Mouse (Mus musculus) heart, postnatal 0 days (tissue): ENCODE data around the gene Ptprf. TPM values are rescaled to one million over a fixed set of nuclear protein-coding genes. Genes with fewer than 3 reads are reported as not detected.
A peak's percentile ranks its signal among the peaks of the same experiment; 100 is the strongest.

Experiments
- ATAC-seq: fragments of 200-750 bp; cut with Nextera tagmentation; 2 replicates; pipeline ENCODE4 v1.8.0; 2017; ENCODE audit warnings: low read depth, moderate number of reproducible peaks, moderate library complexity; ENCODE audit not compliant: insufficient read depth
- DNase-seq: peaks from one replicate; pipeline ENCODE4 v3.0.0-alpha.2; 2016; ENCODE audit warnings: low spot score
- H3K27ac ChIP-seq: fragments of 300-500 bp; sonication (generic); 2 replicates; pipeline ENCODE4 v1.5.1; 2014; ENCODE audit warnings: low read depth, mild to moderate bottlenecking
- H3K27me3 ChIP-seq: fragments of 300-500 bp; sonication (generic); 2 replicates; pipeline ENCODE4 v1.6.1; 2014; ENCODE audit warnings: low read length, mixed read lengths; ENCODE audit not compliant: control insufficient read depth, insufficient read depth
- H3K36me3 ChIP-seq: fragments of 300-500 bp; sonication (generic); replicated peaks from 2 replicates; pipeline ENCODE4 v1.6.1; 2014; ENCODE audit warnings: low read length, mixed read lengths; ENCODE audit not compliant: control insufficient read depth, insufficient read depth
- H3K4me1 ChIP-seq: fragments of 300-500 bp; sonication (generic); 2 replicates; pipeline ENCODE4 v1.6.1; 2014; ENCODE audit warnings: antibody characterized with exemption; ENCODE audit not compliant: control insufficient read depth, insufficient read depth
- H3K4me2 ChIP-seq: fragments of 300-500 bp; sonication (generic); 2 replicates; pipeline ENCODE4 v1.6.1; 2014; ENCODE audit warnings: low read depth, mild to moderate bottlenecking, low read length, moderate library complexity
- H3K4me3 ChIP-seq: fragments of 300-500 bp; sonication (generic); 2 replicates; pipeline ENCODE4 v1.5.1; 2014; ENCODE audit warnings: low read depth, low read length
- H3K9ac ChIP-seq: fragments of 300-500 bp; sonication (generic); replicated peaks from 2 replicates; pipeline ENCODE4 v1.6.1; 2014; ENCODE audit warnings: low read depth, low read length, mixed read lengths
- H3K9me3 ChIP-seq: fragments of 300-500 bp; sonication (generic); replicated peaks from 2 replicates; pipeline ENCODE4 v1.6.1; 2016; ENCODE audit warnings: low read length; ENCODE audit not compliant: control insufficient read depth
- CTCF ChIP-seq: IDR thresholded peaks from 2 replicates; pipeline ENCODE4 v1.5.1; 2016; ENCODE audit warnings: antibody characterized with exemption, control low read depth, low read depth
- EP300 ChIP-seq: IDR thresholded peaks from 2 replicates; pipeline ENCODE4 v1.6.1; 2016; ENCODE audit warnings: antibody characterized with exemption, low read depth
- WGBS: fragments of 180-500 bp; shearing (Covaris S2); extraction: QIAGEN DNeasy Blood & Tissue Kit; methylation state at CpG from one replicate; pipeline ENCODE4 v1.1.7; 2014; 5-methylcytosine and 5-hydroxymethylcytosine counted together
- polyA plus RNA-seq: library from polyadenylated mRNA; unstranded; fragments of >200 nt; fragmentation: Nextera tagmentation; extraction: Ambion mirVana; gene quantifications from 2 replicates; pipeline ENCODE4 v1.2.1, GENCODE M21; 2015
- total RNA-seq: library from RNA; depleted of rRNA; stranded (reverse); fragments of >200 nt; gene quantifications from 2 replicates; pipeline ENCODE4 v1.2.3, GENCODE M21; 2014; ENCODE audit warnings: low replicate concordance

Ptprf gene
- total and polyA plus RNA-seq, 2 experiments from 2014 or later = 5.9 to 33.7 TPM

DNA sequence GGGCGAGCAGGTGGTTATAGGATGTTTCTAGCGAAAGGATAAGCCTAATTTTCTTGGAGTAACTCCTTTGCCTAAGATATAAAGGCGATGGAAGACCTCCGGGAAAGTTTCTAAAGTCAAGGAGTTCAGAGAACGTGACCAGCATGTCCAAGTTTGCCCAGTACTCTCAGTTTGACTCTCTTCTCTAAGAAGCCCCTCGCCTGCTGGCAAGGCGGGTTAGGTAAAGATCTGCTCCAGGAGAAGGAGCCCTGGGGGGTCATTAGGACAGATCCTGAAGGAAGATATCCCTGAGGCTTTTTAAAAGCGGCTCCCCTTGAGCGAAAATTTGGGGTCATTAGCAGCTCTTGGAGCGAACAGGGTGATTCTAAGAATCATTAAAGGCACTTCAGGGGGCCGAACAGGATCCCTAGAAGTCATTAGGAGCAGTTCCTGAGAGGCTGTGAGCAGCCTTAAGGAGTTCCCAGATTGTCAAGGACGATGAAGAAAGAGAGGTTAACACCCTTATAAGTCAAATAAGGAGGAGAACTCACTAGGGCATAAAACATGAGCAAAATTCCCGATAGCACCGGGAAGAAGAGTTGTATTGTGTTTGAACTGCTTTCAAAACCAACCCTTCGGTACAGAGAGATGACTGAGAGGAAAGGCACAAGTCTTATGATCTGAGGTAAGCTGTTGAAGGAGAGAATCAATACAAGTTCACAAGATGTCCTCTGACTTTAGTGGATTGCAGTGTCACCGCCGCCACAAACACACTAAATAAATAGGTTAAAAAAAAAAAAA, 110.7 kb downstream of the Ptprf start:
- Histone ChIP-seq H3K36me3 (peaks cover 19% of the 10 kb centered on the region), H3K4me2 (peak overlapping the region; percentile 76), H3K4me1 (peaks cover 4% of the 10 kb centered on the region), H3K9ac (peak overlapping the region; percentile 64), H3K27ac (peak overlapping the region; percentile 88), H3K4me3 (peak overlapping the region; percentile 74), H3K9me3 (no peaks in the 10 kb centered on the region), H3K27me3 (no peaks in the 10 kb centered on the region)
- TF ChIP-seq CTCF (no peak), EP300 (no peak)
- WGBS = 12% methylated on average over 17 of the region's 17 CpGs
- DNase-seq = no peak
- no peak for ATAC-seq

- peak within 1 kb of the TSS; percentile 79 for H3K4me2 ChIP-seq
- under 1% methylated on average over 38 of the region's 38 CpGs for WGBS
- ATAC-seq (peak; percentile 99), DNase-seq (peak; percentile 99)
- H3K36me3 ChIP-seq = peaks cover 28% of the 10 kb centered on the region
- no peaks in the 10 kb centered on the region for H3K9me3 ChIP-seq
- no peak for TF ChIP-seq CTCF
- no peak for TF ChIP-seq EP300
- H3K27me3 ChIP-seq = no peaks in the 10 kb centered on the region
- H3K9ac ChIP-seq = peak within 1 kb of the TSS; percentile 77
- peaks cover 4% of the 10 kb centered on the region for H3K4me1 ChIP-seq
- H3K27ac ChIP-seq = peak within 1 kb of the TSS; percentile 95
- H3K4me3 ChIP-seq = peak within 1 kb of the TSS; percentile 74
These were observed 111.5 kb downstream of the Ptprf start, which contains the start of gene Kdm4a for GRCm38 (mm10) chr4:118179467-118180300. Kdm4a (minus strand) TSS chr4:118180043.

GRCm38 (mm10) chr4:118178952-118179466, 112.2 kb downstream of the Ptprf start:
- H3K27me3 ChIP-seq = no peaks in the 10 kb centered on the region

DNA sequence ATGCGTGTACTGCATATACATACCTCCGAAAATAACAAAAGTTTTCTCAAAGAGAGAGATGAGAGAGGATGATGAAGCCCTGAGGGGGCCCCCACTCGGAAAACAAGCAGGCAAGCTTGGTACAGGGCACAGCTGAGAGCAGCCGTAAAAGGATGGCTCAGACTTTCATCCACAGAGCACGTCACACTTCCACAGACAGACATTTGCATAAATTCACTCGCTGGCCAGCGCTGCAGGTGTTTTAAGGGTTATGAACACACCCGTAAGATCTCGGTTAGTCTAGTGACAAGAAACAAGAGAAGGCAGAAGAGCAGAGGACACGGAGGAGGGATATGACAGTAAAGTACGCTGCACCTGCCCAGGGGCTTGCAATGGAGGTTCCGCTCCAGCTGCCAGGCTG, 118.7 kb downstream of the Ptprf start:
- ATAC-seq (no peak), DNase-seq (no peak)
- whole genome bisulfite sequencing = 93% methylated on average over 12 of the region's 12 CpGs
- H3K9ac ChIP-seq = no peak overlapping the region
- no peak overlapping the region for H3K4me3 ChIP-seq
- no peak overlapping the region for H3K27ac ChIP-seq
- H3K4me2 ChIP-seq = no peak overlapping the region
- no peaks in the 10 kb centered on the region for H3K9me3 ChIP-seq
- no peaks in the 10 kb centered on the region for H3K27me3 ChIP-seq
- peaks cover 99% of the 10 kb centered on the region for H3K36me3 ChIP-seq
- TF ChIP-seq EP300 = no peak
- TF ChIP-seq CTCF = no peak
- no peaks in the 10 kb centered on the region for H3K4me1 ChIP-seq

More at GRCm38 (mm10) chr4:118178952-118179466, 112.2 kb downstream of the Ptprf start:
- ATAC-seq (no peak), DNase-seq (peak; percentile 29)
- Histone ChIP-seq H3K4me3 (peak overlapping the region; percentile 74), H3K4me2 (peak overlapping the region; percentile 79), H3K9me3 (no peaks in the 10 kb centered on the region), H3K9ac (peak overlapping the region; percentile 77), H3K4me1 (peaks cover 4% of the 10 kb centered on the region), H3K36me3 (peaks cover 34% of the 10 kb centered on the region), H3K27ac (peak overlapping the region; percentile 95)
- WGBS = under 1% methylated on average over 12 of the region's 12 CpGs
- TF ChIP-seq EP300 = no peak
- no peak for TF ChIP-seq CTCF

- DNase-seq (no peak), ATAC-seq (no peak)
- Histone ChIP-seq H3K27ac (no peak overlapping the region), H3K27me3 (no peaks in the 10 kb centered on the region), H3K4me1 (no peaks in the 10 kb centered on the region), H3K9ac (no peak overlapping the region), H3K4me3 (no peak overlapping the region), H3K9me3 (no peaks in the 10 kb centered on the region), H3K4me2 (no peak overlapping the region), H3K36me3 (peaks cover 99% of the 10 kb centered on the region)
- 91% methylated on average over 9 of the region's 9 CpGs for WGBS
- TF ChIP-seq EP300 (no peak), CTCF (no peak)
These were observed 120.2 kb downstream of the Ptprf start for GRCm38 (mm10) chr4:118171006-118171405.
